Mouse (Mus musculus): Measurements from ENCODE around the gene Bri3bp.
A peak's percentile ranks its signal among the peaks of the same experiment; 100 is the strongest.

DNA sequence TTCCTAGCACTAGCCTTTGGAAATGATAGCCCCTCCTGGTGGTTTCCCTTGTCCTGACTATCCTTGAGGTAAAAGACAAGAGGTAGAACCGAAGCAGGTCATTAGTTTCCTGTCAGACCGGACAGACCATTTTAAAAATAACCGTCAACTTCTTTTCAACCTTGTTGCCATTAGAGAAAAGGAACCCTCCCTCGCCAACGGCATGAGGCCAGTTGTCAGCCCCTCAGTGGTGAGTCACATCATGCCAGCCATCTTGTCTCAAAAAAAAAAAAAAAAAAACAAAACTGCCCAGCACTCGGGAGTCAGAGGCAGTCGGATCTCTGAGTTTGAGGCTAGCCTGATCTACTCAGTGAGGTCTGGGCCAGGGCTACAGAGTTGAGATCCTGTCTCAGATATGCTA, 40.5 kb upstream of the Bri3bp start:
- TF ChIP-seq CTCF (conservative IDR thresholded peaks at IDR 0.05; ENCODE audit: low read length) (0 out of 2 replicates have a peak, but pooled peaks have one; percentile 13), POU5F1 (IDR thresholded peaks at IDR 0.05; ENCODE audit: borderline replicate concordance, low read length) (no peak), NANOG (IDR thresholded peaks at IDR 0.05; ENCODE audit: borderline replicate concordance, low read length) (no peak)
